Mouse (Mus musculus): ENCODE measurements around the gene Miga2. TPM values are rescaled to one million over a fixed set of nuclear protein-coding genes. Genes with fewer than 3 reads are reported as not detected.
A peak's percentile ranks its signal among the peaks of the same experiment; 100 is the strongest.

Gene Miga2
- polyA plus RNA-seq (2012; rRNA removed), result 46.8 and 53.3 TPM in 2 replicates

GRCm38 (mm10) chr2:30363773-30364650 lies at the start of gene Miga2:
Gene Miga2 (plus strand): TSS chr2:30364233.
- Histone ChIP-seq H3K27ac (ENCODE audit: insufficient read depth, low read depth, low read length) (peak within 1 kb of the TSS; percentile 42), H3K4me3 (ENCODE audit: insufficient read depth, low read depth, low read length) (peak within 1 kb of the TSS; percentile 65), H3K4me1 (ENCODE audit: control insufficient read depth, insufficient read depth, low read length) (peaks cover 10% of the 10 kb centered on the region), H3K36me3 (ENCODE audit: control insufficient read depth, insufficient read depth, low read length) (no peaks in the 10 kb centered on the region), H3K27me3 (replicated peaks; ENCODE audit: control insufficient read depth, insufficient read depth, low read length) (no peaks in the 10 kb centered on the region)
- WGBS, result under 1% methylated on average over 54 of the region's 54 CpGs
- peak; percentile 100 for DNase-seq
- TF ChIP-seq POLR2A (IDR thresholded peaks at IDR 0.05; ENCODE audit: low read depth, low read length) (peak; percentile 55), CTCF (conservative IDR thresholded peaks at IDR 0.05; ENCODE audit: insufficient read depth, insufficient read length, low read depth, low read length) (0 out of 2 replicates have a peak, but pooled peaks have one; percentile 2)

GRCm38 (mm10) chr2:30316136-30316535 lies 47.9 kb upstream of the Miga2 start:
- no peak for DNase-seq
- Histone ChIP-seq H3K36me3 (ENCODE audit: control insufficient read depth, insufficient read depth, low read length) (peaks cover 9% of the 10 kb centered on the region), H3K4me3 (ENCODE audit: insufficient read depth, low read depth, low read length) (no peak overlapping the region), H3K27me3 (replicated peaks; ENCODE audit: control insufficient read depth, insufficient read depth, low read length) (no peaks in the 10 kb centered on the region), H3K4me1 (ENCODE audit: control insufficient read depth, insufficient read depth, low read length) (no peaks in the 10 kb centered on the region), H3K27ac (ENCODE audit: insufficient read depth, low read depth, low read length) (no peak overlapping the region)
- TF ChIP-seq CTCF (conservative IDR thresholded peaks at IDR 0.05; ENCODE audit: insufficient read depth, insufficient read length, low read depth, low read length) (0 out of 2 replicates have a peak, but pooled peaks have one; percentile 4), POLR2A (IDR thresholded peaks at IDR 0.05; ENCODE audit: low read depth, low read length) (no peak)
- WGBS, result 94% methylated on average over 4 of the region's 4 CpGs

GRCm38 (mm10) chr2:30316955-30317354 lies 47.1 kb upstream of the Miga2 start:
- TF ChIP-seq POLR2A (IDR thresholded peaks at IDR 0.05; ENCODE audit: low read depth, low read length) (no peak), CTCF (conservative IDR thresholded peaks at IDR 0.05; ENCODE audit: insufficient read depth, insufficient read length, low read depth, low read length) (no peak)
- Histone ChIP-seq H3K4me1 (ENCODE audit: control insufficient read depth, insufficient read depth, low read length) (no peaks in the 10 kb centered on the region), H3K36me3 (ENCODE audit: control insufficient read depth, insufficient read depth, low read length) (peaks cover 9% of the 10 kb centered on the region), H3K27me3 (replicated peaks; ENCODE audit: control insufficient read depth, insufficient read depth, low read length) (no peaks in the 10 kb centered on the region), H3K27ac (ENCODE audit: insufficient read depth, low read depth, low read length) (no peak overlapping the region), H3K4me3 (ENCODE audit: insufficient read depth, low read depth, low read length) (no peak overlapping the region)
- 96% methylated on average over 5 of the region's 5 CpGs for WGBS
- no peak for DNase-seq

- no peak overlapping the region for H3K4me3 ChIP-seq (ENCODE audit: insufficient read depth, low read depth, low read length)
- TF ChIP-seq POLR2A (IDR thresholded peaks at IDR 0.05; ENCODE audit: low read depth, low read length), result no peak
- no peak for TF ChIP-seq CTCF (conservative IDR thresholded peaks at IDR 0.05; ENCODE audit: insufficient read depth, insufficient read length, low read depth, low read length)
- 88% methylated on average over 4 of the region's 4 CpGs for WGBS
- peaks cover 3% of the 10 kb centered on the region for H3K36me3 ChIP-seq (ENCODE audit: control insufficient read depth, insufficient read depth, low read length)
- no peaks in the 10 kb centered on the region for H3K27me3 ChIP-seq (replicated peaks; ENCODE audit: control insufficient read depth, insufficient read depth, low read length)
- H3K4me1 ChIP-seq (ENCODE audit: control insufficient read depth, insufficient read depth, low read length), result no peaks in the 10 kb centered on the region
- no peak for DNase-seq
- no peak overlapping the region for H3K27ac ChIP-seq (ENCODE audit: insufficient read depth, low read depth, low read length)
Measured at GRCm38 (mm10) chr2:30319260-30319659, 44.8 kb upstream of the Miga2 start.

- no peaks in the 10 kb centered on the region for H3K4me1 ChIP-seq (ENCODE audit: control insufficient read depth, insufficient read depth, low read length)
- 89% methylated on average over 7 of the region's 7 CpGs for WGBS
- peaks cover 2% of the 10 kb centered on the region; the same call in 1 of the 2 replicates for H3K36me3 ChIP-seq (ENCODE audit: control insufficient read depth, insufficient read depth, low read length)
- TF ChIP-seq CTCF (conservative IDR thresholded peaks at IDR 0.05; ENCODE audit: insufficient read depth, insufficient read length, low read depth, low read length) (no peak), POLR2A (IDR thresholded peaks at IDR 0.05; ENCODE audit: low read depth, low read length) (no peak)
- DNase-seq, result no peak
- H3K27me3 ChIP-seq (replicated peaks; ENCODE audit: control insufficient read depth, insufficient read depth, low read length), result no peaks in the 10 kb centered on the region
- no peak overlapping the region for H3K4me3 ChIP-seq (ENCODE audit: insufficient read depth, low read depth, low read length)
- H3K27ac ChIP-seq (ENCODE audit: insufficient read depth, low read depth, low read length), result no peak overlapping the region
Measured at GRCm38 (mm10) chr2:30323111-30323510, 40.9 kb upstream of the Miga2 start.

GRCm38 (mm10) chr2:30325296-30325695 lies 38.7 kb upstream of the Miga2 start:
- TF ChIP-seq CTCF (conservative IDR thresholded peaks at IDR 0.05; ENCODE audit: insufficient read depth, insufficient read length, low read depth, low read length), result no peak
- no peak for TF ChIP-seq POLR2A (IDR thresholded peaks at IDR 0.05; ENCODE audit: low read depth, low read length)
- Histone ChIP-seq H3K36me3 (ENCODE audit: control insufficient read depth, insufficient read depth, low read length) (0 out of 2 replicates have a peak, but pooled peaks cover 2% of the 10 kb centered on the region), H3K27me3 (replicated peaks; ENCODE audit: control insufficient read depth, insufficient read depth, low read length) (no peaks in the 10 kb centered on the region), H3K4me1 (ENCODE audit: control insufficient read depth, insufficient read depth, low read length) (no peaks in the 10 kb centered on the region), H3K4me3 (ENCODE audit: insufficient read depth, low read depth, low read length) (no peak overlapping the region), H3K27ac (ENCODE audit: insufficient read depth, low read depth, low read length) (no peak overlapping the region)
- WGBS, result 95% methylated on average over 5 of the region's 5 CpGs
- no peak for DNase-seq

- no peak for DNase-seq
- Histone ChIP-seq H3K27ac (ENCODE audit: insufficient read depth, low read depth, low read length) (no peak overlapping the region), H3K4me3 (ENCODE audit: insufficient read depth, low read depth, low read length) (no peak overlapping the region), H3K4me1 (ENCODE audit: control insufficient read depth, insufficient read depth, low read length) (no peaks in the 10 kb centered on the region), H3K27me3 (replicated peaks; ENCODE audit: control insufficient read depth, insufficient read depth, low read length) (no peaks in the 10 kb centered on the region), H3K36me3 (ENCODE audit: control insufficient read depth, insufficient read depth, low read length) (0 out of 2 replicates have a peak, but pooled peaks cover 2% of the 10 kb centered on the region)
- 86% methylated on average over 7 of the region's 7 CpGs for WGBS
- TF ChIP-seq POLR2A (IDR thresholded peaks at IDR 0.05; ENCODE audit: low read depth, low read length), result no peak
- TF ChIP-seq CTCF (conservative IDR thresholded peaks at IDR 0.05; ENCODE audit: insufficient read depth, insufficient read length, low read depth, low read length), result no peak
Measured at GRCm38 (mm10) chr2:30327276-30327675, 36.8 kb upstream of the Miga2 start.

Data from kidney, adult 2 months (tissue).